Mouse (Mus musculus): ENCODE data around the gene Pkig. TPM values are rescaled to one million over a fixed set of nuclear protein-coding genes. Genes with fewer than 3 reads are reported as not detected.

The Pkig gene
- polyA plus RNA-seq, 1 experiment from 2014 or later = 134 TPM

DNA sequence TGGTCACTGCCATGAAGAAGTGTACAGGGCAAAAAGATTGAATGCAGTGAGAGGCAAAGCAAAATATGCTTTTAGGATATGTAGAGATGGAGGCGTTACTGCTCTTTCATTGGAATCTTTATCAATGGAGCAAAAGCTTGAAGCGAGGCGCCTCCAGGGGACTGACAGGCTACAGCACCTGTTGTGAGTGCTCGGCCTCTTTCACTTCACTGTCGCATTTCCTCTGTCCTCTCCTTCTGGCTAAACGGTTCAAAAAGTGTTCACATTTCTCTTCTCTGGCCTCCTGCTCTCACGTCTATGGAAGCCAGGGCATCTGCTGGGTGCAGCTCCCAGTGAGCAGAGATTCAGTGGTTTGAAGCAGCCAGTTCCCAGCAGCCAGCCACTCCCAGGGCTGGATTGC lies 44.2 kb downstream of the Pkig start:
- Histone ChIP-seq H3K27ac (no peak overlapping the region), H3K27me3 (no peaks in the 10 kb centered on the region), H3K9ac (no peak overlapping the region), H3K9me3 (no peaks in the 10 kb centered on the region), H3K36me3 (no peaks in the 10 kb centered on the region), H3K4me1 (peaks cover 20% of the 10 kb centered on the region), H3K4me2 (no peak overlapping the region), H3K4me3 (no peak overlapping the region)
- 75% methylated on average over 7 of the region's 7 CpGs for WGBS
- no peak for ATAC-seq (ENCODE audit: borderline replicate concordance, extremely low read depth, low FRiP score, low TSS enrichment)

- H3K4me2 ChIP-seq = no peak overlapping the region
- no peak overlapping the region for H3K9ac ChIP-seq
- peaks cover 15% of the 10 kb centered on the region for H3K4me1 ChIP-seq
- no peaks in the 10 kb centered on the region for H3K27me3 ChIP-seq
- no peaks in the 10 kb centered on the region for H3K36me3 ChIP-seq
- WGBS = 73% methylated on average over 5 of the region's 5 CpGs
- no peak for ATAC-seq (ENCODE audit: borderline replicate concordance, extremely low read depth, low FRiP score, low TSS enrichment)
- H3K4me3 ChIP-seq = no peak overlapping the region
- H3K27ac ChIP-seq = no peak overlapping the region
- H3K9me3 ChIP-seq = no peaks in the 10 kb centered on the region
Observed at GRCm38 (mm10) chr2:163702921-163703320, 44.7 kb downstream of the Pkig start.

DNA sequence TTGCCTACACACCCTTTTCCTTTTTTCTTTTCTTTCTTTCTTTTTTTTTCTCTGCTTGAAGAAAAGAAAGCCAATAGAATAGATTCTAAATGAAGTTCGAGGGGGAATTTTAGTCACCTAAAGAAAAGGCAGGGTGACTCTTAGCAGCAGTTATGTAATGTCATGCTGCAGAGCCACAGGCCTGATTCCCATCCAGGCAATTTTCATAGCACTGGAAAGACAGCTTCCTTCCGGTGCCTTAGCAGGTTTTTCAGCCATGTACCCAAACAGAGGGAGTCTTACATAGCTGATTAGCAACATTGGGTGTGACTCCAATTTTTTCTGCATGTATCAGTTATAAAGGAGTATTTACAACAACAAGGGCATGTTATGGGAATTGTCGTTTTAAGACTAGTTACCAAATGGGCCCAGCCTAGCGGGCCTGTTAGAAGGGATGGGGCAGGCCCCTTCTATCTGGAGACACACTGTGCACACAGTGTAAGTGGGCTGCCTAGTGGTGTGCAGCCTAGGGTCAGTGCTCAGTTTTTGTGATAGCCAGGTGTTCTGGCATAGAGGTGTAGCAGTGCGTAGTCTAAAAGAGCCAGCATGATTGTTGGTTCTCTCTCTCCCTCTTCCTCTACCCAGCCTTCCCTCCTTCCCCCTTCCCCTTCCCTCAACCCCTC lies 45.5 kb downstream of the Pkig start:
- no peak overlapping the region for H3K4me2 ChIP-seq
- H3K4me3 ChIP-seq = no peak overlapping the region
- 90% methylated on average over 5 of the region's 5 CpGs for WGBS
- H3K9me3 ChIP-seq = no peaks in the 10 kb centered on the region
- no peak overlapping the region for H3K9ac ChIP-seq
- no peaks in the 10 kb centered on the region for H3K27me3 ChIP-seq
- peaks cover 7% of the 10 kb centered on the region for H3K4me1 ChIP-seq
- no peak for ATAC-seq (ENCODE audit: borderline replicate concordance, extremely low read depth, low FRiP score, low TSS enrichment)
- H3K27ac ChIP-seq = no peak overlapping the region
- no peaks in the 10 kb centered on the region for H3K36me3 ChIP-seq

DNA sequence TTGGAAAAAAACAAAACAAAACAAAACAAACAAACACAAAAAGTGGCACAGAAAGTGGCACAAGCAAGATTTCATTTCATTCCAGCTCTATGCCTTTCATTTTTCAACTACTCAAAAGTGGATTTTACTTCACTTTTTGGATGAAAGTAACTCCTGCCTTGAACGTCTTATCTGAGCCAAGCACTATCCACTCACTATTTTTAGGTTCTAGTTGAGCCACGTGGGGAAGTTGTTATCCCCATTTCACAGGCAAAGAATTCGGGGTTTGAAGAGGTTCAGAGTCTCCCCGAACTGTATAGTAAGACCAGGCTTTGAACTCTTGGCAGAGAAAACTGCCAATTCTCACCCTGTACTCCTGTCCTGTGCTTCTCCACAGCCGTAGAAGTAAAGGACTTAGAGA lies 50.1 kb downstream of the Pkig start:
- Histone ChIP-seq H3K4me2 (no peak overlapping the region), H3K9ac (no peak overlapping the region), H3K27me3 (no peaks in the 10 kb centered on the region), H3K36me3 (no peaks in the 10 kb centered on the region), H3K9me3 (no peaks in the 10 kb centered on the region), H3K4me3 (no peak overlapping the region), H3K4me1 (0 out of 2 replicates have a peak, but pooled peaks cover 6% of the 10 kb centered on the region), H3K27ac (no peak overlapping the region)
- 75% methylated on average over 5 of the region's 5 CpGs for WGBS
- ATAC-seq (ENCODE audit: borderline replicate concordance, extremely low read depth, low FRiP score, low TSS enrichment) = no peak

DNA sequence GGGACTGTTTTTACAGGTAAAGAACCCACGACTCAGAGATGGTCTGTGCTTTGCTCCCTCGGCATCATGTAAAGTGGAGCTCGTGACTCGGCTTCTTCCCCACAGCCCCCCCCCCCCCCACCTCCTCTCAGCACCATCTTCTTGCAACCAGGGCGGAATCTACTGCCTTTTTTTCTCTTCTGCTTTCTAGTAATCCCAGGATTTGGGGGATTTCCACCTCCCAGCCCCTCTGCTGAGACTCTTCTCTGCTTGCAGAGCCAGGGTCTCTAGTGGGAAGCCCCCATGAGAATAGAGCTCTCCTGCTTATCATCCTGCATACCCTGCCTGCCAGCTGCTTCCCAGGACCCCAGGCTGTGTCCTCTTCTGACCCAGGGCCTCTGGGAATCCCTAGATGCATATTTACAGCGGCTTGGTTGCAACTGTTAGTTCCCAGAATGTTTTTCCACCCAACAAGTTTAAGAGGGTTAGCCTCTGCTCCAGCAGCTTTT lies 50.6 kb downstream of the Pkig start:
- Histone ChIP-seq H3K9ac (no peak overlapping the region), H3K27ac (no peak overlapping the region), H3K4me1 (0 out of 2 replicates have a peak, but pooled peaks cover 6% of the 10 kb centered on the region)

GRCm38 (mm10) chr2:163710000-163710399 lies 51.8 kb downstream of the Pkig start:
- no peaks in the 10 kb centered on the region for H3K36me3 ChIP-seq
- no peaks in the 10 kb centered on the region for H3K27me3 ChIP-seq
- no peak overlapping the region for H3K9ac ChIP-seq
- H3K4me2 ChIP-seq = no peak overlapping the region
- 86% methylated on average over 9 of the region's 9 CpGs for WGBS
- H3K27ac ChIP-seq = no peak overlapping the region
- 0 out of 2 replicates have a peak, but pooled peaks cover 6% of the 10 kb centered on the region for H3K4me1 ChIP-seq
- no peak overlapping the region for H3K4me3 ChIP-seq
- ATAC-seq (ENCODE audit: borderline replicate concordance, extremely low read depth, low FRiP score, low TSS enrichment) = no peak
- no peaks in the 10 kb centered on the region for H3K9me3 ChIP-seq

More for the DNA sequence above, 50.6 kb downstream of the Pkig start:
- Histone ChIP-seq H3K9me3 (no peaks in the 10 kb centered on the region), H3K4me3 (no peak overlapping the region), H3K36me3 (no peaks in the 10 kb centered on the region), H3K27me3 (no peaks in the 10 kb centered on the region), H3K4me2 (no peak overlapping the region)
- WGBS = 75% methylated on average over 6 of the region's 6 CpGs
- no peak for ATAC-seq (ENCODE audit: borderline replicate concordance, extremely low read depth, low FRiP score, low TSS enrichment)

- Histone ChIP-seq H3K27ac (no peak overlapping the region), H3K27me3 (no peaks in the 10 kb centered on the region), H3K4me3 (no peak overlapping the region), H3K4me2 (no peak overlapping the region), H3K9me3 (no peaks in the 10 kb centered on the region), H3K4me1 (0 out of 2 replicates have a peak, but pooled peaks cover 6% of the 10 kb centered on the region), H3K9ac (no peak overlapping the region), H3K36me3 (no peaks in the 10 kb centered on the region)
- WGBS = 63% methylated on average over 5 of the region's 5 CpGs
- ATAC-seq (ENCODE audit: borderline replicate concordance, extremely low read depth, low FRiP score, low TSS enrichment) = no peak
Observed at GRCm38 (mm10) chr2:163710606-163711159, 52.5 kb downstream of the Pkig start.

GRCm38 (mm10) chr2:163711368-163711868 lies 53.2 kb downstream of the Pkig start:
- Histone ChIP-seq H3K36me3 (no peaks in the 10 kb centered on the region), H3K9ac (no peak overlapping the region), H3K4me1 (0 out of 2 replicates have a peak, but pooled peaks cover 10% of the 10 kb centered on the region), H3K4me2 (no peak overlapping the region), H3K9me3 (no peaks in the 10 kb centered on the region), H3K27ac (no peak overlapping the region), H3K27me3 (no peaks in the 10 kb centered on the region), H3K4me3 (no peak overlapping the region)
- WGBS = 83% methylated on average over 8 of the region's 8 CpGs
- no peak for ATAC-seq (ENCODE audit: borderline replicate concordance, extremely low read depth, low FRiP score, low TSS enrichment)

GRCm38 (mm10) chr2:163712473-163712872 lies 54.3 kb downstream of the Pkig start:
- Histone ChIP-seq H3K27me3 (no peaks in the 10 kb centered on the region), H3K9me3 (no peaks in the 10 kb centered on the region), H3K4me1 (0 out of 2 replicates have a peak, but pooled peaks cover 10% of the 10 kb centered on the region), H3K27ac (0 out of 2 replicates have a peak overlapping the region, but pooled peaks have one; percentile 15), H3K4me2 (no peak overlapping the region), H3K4me3 (no peak overlapping the region), H3K36me3 (no peaks in the 10 kb centered on the region), H3K9ac (no peak overlapping the region)
- 61% methylated on average over 7 of the region's 7 CpGs for WGBS
- ATAC-seq (ENCODE audit: borderline replicate concordance, extremely low read depth, low FRiP score, low TSS enrichment) = no peak

GRCm38 (mm10) chr2:163712874-163713273 lies 54.7 kb downstream of the Pkig start:
- no peak for ATAC-seq (ENCODE audit: borderline replicate concordance, extremely low read depth, low FRiP score, low TSS enrichment)
- Histone ChIP-seq H3K9me3 (no peaks in the 10 kb centered on the region), H3K36me3 (no peaks in the 10 kb centered on the region), H3K27ac (0 out of 2 replicates have a peak overlapping the region, but pooled peaks have one; percentile 15), H3K9ac (no peak overlapping the region), H3K27me3 (no peaks in the 10 kb centered on the region), H3K4me3 (no peak overlapping the region), H3K4me1 (0 out of 2 replicates have a peak, but pooled peaks cover 10% of the 10 kb centered on the region), H3K4me2 (no peak overlapping the region)
- 86% methylated on average over 6 of the region's 6 CpGs for WGBS

DNA sequence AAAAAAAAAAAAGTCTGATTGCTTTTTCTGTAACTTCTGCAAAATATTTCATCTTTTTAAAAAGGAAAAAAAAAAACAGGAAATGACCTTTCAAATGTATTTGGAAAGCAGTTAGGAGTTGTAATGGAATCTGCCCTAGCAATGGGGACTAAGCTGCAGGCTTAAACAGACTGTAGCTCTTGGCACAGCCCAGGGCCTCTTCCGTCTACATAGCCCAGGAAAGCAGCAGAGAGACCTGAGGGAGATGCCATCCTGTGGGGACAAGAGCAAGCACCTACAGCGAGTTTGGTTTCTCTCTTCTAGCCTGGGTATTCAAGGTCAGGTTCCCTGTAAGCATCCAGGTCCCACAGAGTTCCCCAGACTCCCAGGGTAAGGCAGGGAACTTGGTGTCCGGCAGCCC lies 55.2 kb downstream of the Pkig start:
- Histone ChIP-seq H3K27ac (no peak overlapping the region), H3K4me3 (no peak overlapping the region), H3K4me2 (no peak overlapping the region), H3K36me3 (no peaks in the 10 kb centered on the region), H3K9me3 (no peaks in the 10 kb centered on the region), H3K9ac (no peak overlapping the region), H3K4me1 (0 out of 2 replicates have a peak, but pooled peaks cover 10% of the 10 kb centered on the region), H3K27me3 (no peaks in the 10 kb centered on the region)
- WGBS = 68% methylated on average over 3 of the region's 3 CpGs
- ATAC-seq (ENCODE audit: borderline replicate concordance, extremely low read depth, low FRiP score, low TSS enrichment) = no peak

DNA sequence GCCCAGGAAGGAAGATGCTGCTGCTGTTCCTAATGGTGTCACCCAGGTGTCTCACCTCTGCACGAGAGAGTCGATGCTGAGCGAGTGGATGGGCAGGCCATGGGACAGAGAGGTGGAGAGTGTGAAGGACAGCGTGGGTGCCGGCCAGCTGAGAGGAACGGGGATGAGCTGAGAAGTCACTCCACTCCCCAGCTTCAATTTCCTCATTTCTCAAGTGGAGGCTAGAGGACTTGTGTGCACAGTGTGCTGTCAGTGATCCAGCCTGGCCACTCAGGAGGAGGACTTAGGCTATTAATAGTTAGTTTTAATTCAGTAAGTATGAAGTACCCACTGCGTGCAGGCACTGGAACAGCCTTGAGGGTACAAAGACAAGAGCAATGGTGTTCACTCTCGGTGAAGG lies 58.3 kb downstream of the Pkig start:
- no peak overlapping the region for H3K4me2 ChIP-seq
- 40% methylated on average over 8 of the region's 8 CpGs for WGBS
- H3K9ac ChIP-seq = no peak overlapping the region
- no peak overlapping the region for H3K27ac ChIP-seq
- H3K9me3 ChIP-seq = no peaks in the 10 kb centered on the region
- H3K4me1 ChIP-seq = peaks cover 12% of the 10 kb centered on the region; the same call in 1 of the 2 replicates
- no peaks in the 10 kb centered on the region for H3K36me3 ChIP-seq
- no peak overlapping the region for H3K4me3 ChIP-seq
- H3K27me3 ChIP-seq = no peaks in the 10 kb centered on the region
- no peak for ATAC-seq (ENCODE audit: borderline replicate concordance, extremely low read depth, low FRiP score, low TSS enrichment)

Measured in lung, embryonic 15.5 days (tissue).